Mouse (Mus musculus) retina, postnatal 7 days (tissue): ENCODE measurements around the gene Rasl12.

Source experiments
- DNase-seq: peaks from one replicate; pipeline ENCODE4 v3.0.0-alpha.2; 2012; ENCODE audit warnings: low read depth, low spot score

Gene Rasl12

DNA sequence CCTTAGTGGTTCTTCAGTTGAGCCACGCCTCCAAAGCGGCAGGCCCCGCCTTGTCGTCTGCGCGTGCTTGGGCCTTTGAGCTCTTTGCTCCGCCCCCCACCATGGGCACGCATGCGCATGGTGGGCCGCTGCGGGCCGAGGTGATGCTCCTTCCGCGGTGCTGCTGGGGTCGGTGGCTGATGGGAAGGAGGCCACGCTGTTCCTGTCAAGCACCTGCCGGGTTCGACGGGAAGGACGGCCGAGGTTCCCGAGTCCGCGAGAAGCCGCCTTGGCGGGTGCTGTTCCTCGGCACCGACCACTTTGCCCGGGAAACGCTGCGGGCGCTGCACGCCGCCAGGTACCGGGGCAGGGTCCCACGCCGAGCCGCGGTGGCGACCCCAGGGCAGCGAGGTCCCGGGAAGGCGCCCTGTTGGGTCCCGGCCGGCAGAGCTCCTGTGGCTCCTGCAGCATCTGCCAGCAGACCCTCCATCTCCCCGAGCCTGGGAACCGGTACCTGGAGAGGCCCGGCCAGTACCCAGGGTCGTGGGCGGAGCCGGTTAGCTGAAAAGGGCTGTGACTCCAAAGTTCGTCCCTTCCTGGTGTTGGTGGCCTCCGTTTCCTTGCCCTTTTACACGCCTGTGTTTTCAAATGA, 37.5 kb downstream of the Rasl12 start, which contains the start of gene Mtfmt:
Gene Mtfmt, plus strand, starts transcription at position 112 of the 631 bp plus-strand sequence.
- peak; percentile 93 for DNase-seq

DNA sequence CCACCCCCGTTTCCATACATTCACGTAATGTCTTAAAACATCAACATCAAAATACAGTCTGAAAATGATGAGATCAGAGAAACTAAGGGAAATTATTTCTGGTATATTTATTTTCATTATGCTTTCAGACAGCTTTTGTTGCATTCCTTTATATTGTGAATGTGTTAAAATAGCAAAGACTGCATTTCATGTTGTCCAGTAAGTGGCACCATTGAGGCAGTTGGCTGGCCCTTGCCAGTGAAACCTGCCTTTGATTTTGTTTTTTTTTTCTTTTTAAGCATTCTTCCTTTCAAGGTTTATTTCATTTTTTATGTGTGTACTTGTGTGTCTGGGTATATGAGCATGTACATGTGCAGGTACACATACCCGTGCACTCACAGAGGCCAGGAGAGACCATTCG, 46.4 kb downstream of the Rasl12 start:
- no peak for DNase-seq

DNA sequence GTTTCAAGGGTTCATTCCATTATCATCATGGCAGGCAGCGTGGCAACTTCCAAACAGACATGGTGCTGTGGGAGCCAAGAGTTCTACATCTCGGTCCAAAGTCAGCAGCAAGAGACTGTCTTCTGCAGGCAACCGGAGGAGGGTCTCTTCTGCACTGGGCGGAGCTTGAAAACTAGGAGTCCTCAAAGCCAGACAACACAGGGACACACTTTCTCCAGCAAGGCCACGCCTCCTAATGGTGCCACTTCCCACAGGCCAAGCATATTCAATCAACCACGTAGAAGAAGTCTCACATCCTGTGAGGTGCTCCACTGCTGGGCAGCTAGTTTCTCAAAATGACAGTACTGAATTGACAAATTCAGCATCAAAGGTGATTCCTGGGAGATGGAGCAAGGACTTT, 49.6 kb downstream of the Rasl12 start:
- no peak for DNase-seq

DNA sequence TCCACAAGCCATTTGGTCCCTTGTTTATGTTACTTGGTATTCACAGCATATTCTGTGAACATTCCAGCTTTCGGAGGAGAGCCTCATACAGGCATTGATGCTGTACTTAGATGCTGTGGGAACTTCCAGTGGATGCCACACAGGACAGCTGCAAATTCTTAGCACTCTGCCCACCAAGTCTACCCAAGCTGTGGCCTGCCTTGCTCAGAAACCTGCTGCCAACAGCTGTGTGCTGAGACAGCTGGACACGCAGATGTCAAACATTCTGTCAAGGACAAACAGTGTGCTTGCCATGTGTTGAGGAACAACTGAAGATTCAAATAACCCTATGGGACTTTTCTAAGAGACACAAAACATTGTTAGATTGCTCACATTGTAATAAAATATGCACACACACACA, 60.7 kb downstream of the Rasl12 start:
- DNase-seq: no peak

DNA sequence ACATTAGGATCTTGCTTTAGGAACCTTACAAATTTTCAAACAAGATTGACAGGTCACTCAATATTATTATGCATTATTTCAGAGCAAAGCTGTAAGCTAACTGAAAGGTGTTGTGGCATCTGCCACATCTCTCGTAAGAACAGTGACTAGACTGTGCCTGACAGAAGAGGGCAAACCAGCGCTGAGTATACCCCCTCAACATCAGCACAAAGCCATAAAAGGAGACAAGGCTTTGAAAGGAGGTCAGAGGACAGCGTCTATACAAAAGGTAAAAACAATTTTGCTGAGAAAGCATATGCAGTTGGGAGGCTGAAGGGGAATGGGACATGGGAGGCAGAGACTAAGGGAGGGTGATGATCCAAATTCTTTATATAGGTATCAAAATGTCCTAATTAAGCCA, 61.9 kb downstream of the Rasl12 start:
- DNase-seq: no peak

DNA sequence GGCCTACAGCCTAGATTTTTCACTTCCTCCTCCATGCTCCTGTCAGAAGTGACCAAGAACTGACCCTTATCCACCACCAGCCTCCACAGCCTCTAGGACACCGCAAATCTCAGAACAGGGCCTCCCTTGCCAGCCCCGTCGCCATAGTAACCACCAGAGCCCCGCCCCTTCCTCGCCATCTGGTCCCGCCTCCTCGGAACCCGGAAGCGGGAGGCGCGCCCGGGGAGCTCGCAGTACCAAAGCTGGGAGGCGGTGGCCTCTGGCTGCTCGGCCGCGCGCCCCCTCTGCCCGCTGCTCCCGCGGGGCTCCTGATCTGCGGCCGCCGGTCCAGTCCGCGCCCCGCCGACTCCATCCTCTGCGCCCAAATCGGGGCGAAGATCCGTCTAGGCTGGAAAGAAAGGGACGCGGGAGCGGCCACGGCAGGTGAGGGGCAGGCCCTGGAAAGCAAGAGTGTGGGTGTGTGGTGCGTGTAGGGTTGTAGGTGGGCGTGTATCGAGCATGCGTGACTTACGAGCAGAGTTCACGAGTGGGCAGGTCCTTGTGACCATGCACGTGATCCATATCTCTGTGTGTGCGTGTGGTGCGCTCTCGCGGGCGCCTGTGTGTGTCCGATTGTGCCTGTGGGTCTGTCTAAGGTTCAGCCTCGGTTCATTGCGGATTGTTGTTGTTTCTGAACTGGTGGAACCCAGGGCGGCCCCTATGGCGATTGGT, 62.6 kb downstream of the Rasl12 start, which contains the start of gene Spg21:
Gene Spg21, plus strand, starts transcription at position 216 of the 711 bp plus-strand sequence.
- DNase-seq: peak; percentile 89

DNA sequence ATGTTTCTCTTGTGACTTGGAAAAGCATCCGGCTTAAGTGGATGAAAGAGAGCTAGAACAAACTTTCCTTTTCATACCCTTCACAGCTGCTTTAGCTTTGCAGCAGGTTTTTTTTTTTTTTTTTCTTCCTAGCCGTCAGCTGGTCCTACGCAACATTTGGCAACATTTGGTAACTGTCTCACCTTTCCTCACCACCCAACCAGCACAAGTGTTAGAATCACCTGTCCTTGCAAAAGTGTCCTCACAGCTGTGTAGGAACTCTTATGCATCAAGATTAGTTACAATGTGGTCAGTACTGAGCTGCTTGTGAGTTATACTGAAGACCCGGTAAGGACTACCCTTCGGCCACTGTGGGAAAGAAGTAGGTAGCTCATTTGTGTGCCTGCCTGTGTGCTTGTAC, 64.2 kb downstream of the Rasl12 start:
- DNase-seq: no peak

DNA sequence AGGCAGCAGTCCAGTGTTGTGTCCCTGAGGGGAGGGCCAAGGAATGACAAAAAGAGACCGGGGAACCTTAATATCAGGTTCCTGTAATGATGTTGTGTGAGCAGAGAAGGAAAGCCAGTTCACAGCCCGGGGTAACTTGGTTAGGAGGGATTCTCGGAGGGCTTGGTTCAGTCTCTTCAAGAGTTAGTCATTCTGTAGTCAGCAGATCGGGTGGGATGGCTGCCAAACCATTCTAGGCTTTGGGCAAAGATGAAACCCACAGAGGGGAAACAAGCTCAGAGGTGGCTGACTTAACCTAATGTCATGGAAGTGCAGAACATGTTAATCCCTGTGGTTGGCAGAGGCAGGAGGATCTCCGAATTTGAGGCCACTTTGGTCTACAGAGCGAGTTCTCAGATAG, 65.9 kb downstream of the Rasl12 start:
- no peak for DNase-seq
